Comparison of ENCODE assay signal across 8 mouse cellular contexts in the genomic region with DNA sequence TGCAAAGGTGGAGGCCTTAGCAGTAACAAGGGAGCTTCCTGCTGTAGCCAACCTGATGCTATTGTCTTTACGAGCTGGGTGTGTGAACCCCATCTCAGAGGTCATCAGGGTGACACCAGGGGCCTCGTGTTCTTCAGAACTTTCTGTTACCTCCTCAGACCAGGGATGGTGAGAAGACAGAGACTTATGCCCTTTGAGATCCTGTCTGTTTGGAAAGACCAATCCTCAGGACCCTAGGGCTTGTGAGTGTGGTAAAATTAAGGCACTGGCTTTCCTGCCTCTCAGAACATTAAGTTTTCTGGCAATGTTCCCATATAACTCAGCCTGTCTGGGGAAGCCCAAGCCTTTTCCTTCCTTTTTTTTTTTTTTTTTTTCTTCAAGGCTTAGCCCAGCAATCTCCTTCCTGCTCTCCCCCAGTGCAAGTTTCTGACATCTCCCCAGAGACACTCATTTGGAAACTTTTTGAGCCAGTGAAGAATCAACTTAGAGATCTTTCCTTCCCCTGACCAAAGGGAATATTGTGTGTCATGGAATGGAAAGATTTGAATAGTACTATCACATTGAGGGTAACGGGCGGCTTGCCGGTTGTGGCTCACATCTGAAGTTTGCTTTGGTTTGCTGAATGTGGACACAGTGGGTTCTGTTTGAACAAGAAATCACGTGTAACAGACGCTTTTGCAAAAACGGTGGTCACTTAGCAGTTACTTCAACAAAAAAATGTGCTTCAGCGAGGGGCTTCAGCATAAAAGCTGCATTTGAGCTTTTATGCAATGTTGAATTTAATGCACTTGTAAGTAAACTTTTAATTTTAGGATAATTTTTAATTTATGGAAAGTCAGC. TPM values are rescaled to one million over a fixed set of nuclear protein-coding genes. Genes with fewer than 3 reads are reported as not detected.
DNase-seq lines count a peak whose midpoint lies in the region; ATAC-seq and TF ChIP-seq lines count a peak whose summit lies in the region.
"Had no signal": no experiment of that assay in that cellular context is flagged by ENCODE, and none has a peak within 500 bp of the region (broad histone marks: within the 10 kb centered on the region; RNA-seq: fewer than 3 reads in every experiment).

No protein-coding gene starts in this region.

- H3K4me3 ChIP-seq in lung, embryonic 14.5 days (ENCODE audit: low read depth, low read length), result no peak overlapping the region
- no peak overlapping the region for H3K4me3 ChIP-seq in kidney, adult 2 months (ENCODE audit: insufficient read depth, low read depth, low read length)
- H3K4me3 ChIP-seq: erythroblast, embryonic 14.5 days had no signal

- WGBS in lung, embryonic 14.5 days, result 31% methylated on average over 9 of the region's 9 CpGs
- WGBS in kidney, adult 2 months, result 58% methylated on average over 9 of the region's 9 CpGs

- H3K9ac ChIP-seq in lung, embryonic 14.5 days, result no peak overlapping the region

- H3K36me3 ChIP-seq in lung, embryonic 14.5 days (ENCODE audit: insufficient read depth), result no peaks in the 10 kb centered on the region
- no peaks in the 10 kb centered on the region for H3K36me3 ChIP-seq in kidney, adult 2 months (ENCODE audit: control insufficient read depth, insufficient read depth, low read length)

- TF ChIP-seq CTCF in lung, embryonic 14.5 days (IDR thresholded peaks at IDR 0.05; ENCODE audit: low read depth), result no peak
- no peak for TF ChIP-seq CTCF in kidney, adult 2 months (conservative IDR thresholded peaks at IDR 0.05; ENCODE audit: insufficient read depth, insufficient read length, low read depth, low read length)

- no peaks in the 10 kb centered on the region for H3K27me3 ChIP-seq in lung, embryonic 14.5 days (ENCODE audit: insufficient read depth, low read length)
- H3K27me3 ChIP-seq in kidney, adult 2 months (replicated peaks; ENCODE audit: control insufficient read depth, insufficient read depth, low read length), result no peaks in the 10 kb centered on the region

- no peak for TF ChIP-seq POLR2A in kidney, adult 2 months (IDR thresholded peaks at IDR 0.05; ENCODE audit: low read depth, low read length)

- no peaks in the 10 kb centered on the region for H3K9me3 ChIP-seq in lung, embryonic 14.5 days (ENCODE audit: low read depth, low read length)

- H3K4me1 ChIP-seq in lung, embryonic 14.5 days (ENCODE audit: insufficient read depth), result peaks cover 14% of the 10 kb centered on the region
- H3K4me1 ChIP-seq in kidney, adult 2 months (ENCODE audit: control insufficient read depth, insufficient read depth, low read length), result no peaks in the 10 kb centered on the region

- peak overlapping the region; percentile 87 for H3K27ac ChIP-seq in lung, embryonic 14.5 days (ENCODE audit: low read depth)
- peak overlapping the region; percentile 65 for H3K27ac ChIP-seq in kidney, adult 2 months (ENCODE audit: insufficient read depth, low read depth, low read length)

- peak; percentile 85 for DNase-seq in lung, embryonic 14.5 days
- no peak for DNase-seq in lung, postnatal 4 days
- peak; percentile 81 for DNase-seq in heart, adult 8-10 months (ENCODE audit: low spot score)
- DNase-seq in kidney, adult 2 months, result peak; percentile 77
- DNase-seq in spleen, postnatal 14 days (ENCODE audit: low spot score in 2 of 2), result no peak
- no peak for DNase-seq in layer of hippocampus, postnatal 14 days (ENCODE audit: low spot score in 2 of 2)

- peak overlapping the region; percentile 31; the same call in 1 of the 2 replicates for H3K4me2 ChIP-seq in lung, embryonic 14.5 days

- ATAC-seq in lung, embryonic 14.5 days (ENCODE audit: insufficient read depth), result peak; percentile 58
- peak; percentile 47 for ATAC-seq in megakaryocyte, adult 5-6 weeks (ENCODE audit: poor library complexity, severe bottlenecking)

RNA-seq across cellular contexts. Expression of a gene that starts 35.4 kb away (rescaled TPM):
- polyA plus RNA-seq in lung, embryonic 14.5 days (2014; fragmentation: Nextera tagmentation; extraction: Ambion mirVana), result 12.7 and 15.4 TPM in 2 replicates
- 10 to 100 TPM; 17.5 to 21.0 (median 19.8) TPM for total RNA-seq in heart, adult 8-10 months (2022)
- 8.0 and 8.4 TPM in 2 replicates for polyA plus RNA-seq in kidney, adult 2 months (2012; rRNA removed)
- 21.8 and 22.3 TPM in 2 replicates for total RNA-seq in megakaryocyte, adult 5-6 weeks (2015)
- 44.0 and 51.9 TPM in 2 replicates for total RNA-seq in megakaryocyte, adult 5-6 weeks (2017)
- 10 to 100 TPM; 18.7 to 19.9 TPM for total RNA-seq in layer of hippocampus, postnatal 14 days (2021)

RNA-seq across cellular contexts. Expression of a gene that starts 35.5 kb away (rescaled TPM):
- 10.4 and 11.2 TPM in 2 replicates for polyA plus RNA-seq in lung, embryonic 14.5 days (2014; fragmentation: Nextera tagmentation; extraction: Ambion mirVana)
- total RNA-seq in heart, adult 8-10 months (2022), result 1 to 10 TPM; 4.6 to 7.9 (median 6.8) TPM
- 8.6 and 8.9 TPM in 2 replicates for polyA plus RNA-seq in kidney, adult 2 months (2012; rRNA removed)
- total RNA-seq in megakaryocyte, adult 5-6 weeks (2015), result 2.5 and 5.8 TPM in 2 replicates
- 1.6 and 3.2 TPM in 2 replicates for total RNA-seq in megakaryocyte, adult 5-6 weeks (2017)
- 10 to 100 TPM; 18.4 to 21.9 TPM for total RNA-seq in layer of hippocampus, postnatal 14 days (2021)

RNA-seq across cellular contexts. Expression of a gene that starts 59.3 kb away (rescaled TPM):
- polyA plus RNA-seq in lung, embryonic 14.5 days (2014; fragmentation: Nextera tagmentation; extraction: Ambion mirVana), result 70.1 TPM in 2 replicates
- 1 to 10 TPM; 4.5 to 7.5 (median 5.8) TPM for total RNA-seq in heart, adult 8-10 months (2022)
- 3.5 and 4.1 TPM in 2 replicates for polyA plus RNA-seq in kidney, adult 2 months (2012; rRNA removed)
- 8.3 and 10.5 TPM in 2 replicates for total RNA-seq in megakaryocyte, adult 5-6 weeks (2015)
- 6.5 and 7.6 TPM in 2 replicates for total RNA-seq in megakaryocyte, adult 5-6 weeks (2017)
- 10 to 100 TPM; 22.6 to 29.3 TPM for total RNA-seq in layer of hippocampus, postnatal 14 days (2021)

Comparison
In these comparisons a context has a peak if more than half of its experiments do, and no peak if none do; other contexts are left out.
1. DNase-seq: peak in lung, embryonic 14.5 days (single experiment), heart, adult 8-10 months (single experiment) and kidney, adult 2 months (single experiment); none in lung, postnatal 4 days (0 of 2), spleen, postnatal 14 days (0 of 2) and layer of hippocampus, postnatal 14 days (0 of 2).